Mouse (Mus musculus): ENCODE results near the gene Cnnm3. TPM values are rescaled to one million over a fixed set of nuclear protein-coding genes. Genes with fewer than 3 reads are reported as not detected.

The Cnnm3 gene
- polyA plus RNA-seq (2016; fragmentation: Nextera tagmentation; extraction: Ambion mirVana): 3.5 and 3.6 TPM in 2 replicates

DNA sequence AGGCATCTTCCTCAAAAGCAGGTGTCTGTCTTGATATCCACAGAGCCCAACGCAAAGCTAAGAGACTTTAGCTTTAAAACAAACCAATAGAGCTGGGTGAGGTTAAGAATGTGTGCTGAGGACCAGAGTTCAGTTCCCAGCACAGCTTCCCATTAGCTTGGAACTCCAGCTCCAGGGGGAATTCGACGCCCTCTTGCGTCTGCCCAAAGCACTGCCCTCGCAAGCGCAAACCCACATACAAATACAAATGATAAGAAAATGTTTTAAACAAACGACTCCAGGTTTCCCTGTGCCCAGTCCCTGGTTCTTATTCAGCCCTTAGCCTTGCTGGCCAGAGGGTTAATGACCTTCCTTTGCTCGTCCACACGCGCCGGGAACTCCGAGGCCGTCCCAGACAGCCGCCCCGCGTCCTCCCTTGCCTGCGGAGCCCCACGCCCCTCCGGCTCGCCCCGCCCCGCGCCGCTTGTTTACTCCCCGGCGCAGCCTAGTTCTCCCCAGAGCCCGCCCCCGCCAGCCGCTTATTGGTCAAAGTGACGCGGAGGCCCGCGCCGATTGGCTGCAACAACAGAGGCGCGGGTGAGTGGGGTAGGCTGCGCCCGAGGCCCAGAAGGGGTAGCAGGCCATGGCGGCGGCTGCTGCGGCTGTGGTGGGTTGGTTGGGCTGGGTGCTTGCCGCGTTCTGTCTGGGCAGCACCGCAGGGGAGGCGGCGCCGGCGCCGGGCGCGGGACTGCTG is at the start of gene Cnnm3:
TSS of gene Cnnm3 (plus strand) at position 579 of the 733 bp plus-strand sequence.
- DNase-seq (ENCODE audit: low spot score): peak; percentile 100
- Histone ChIP-seq H3K9me3 (no peaks in the 10 kb centered on the region), H3K36me3 (replicated peaks) (peaks cover 35% of the 10 kb centered on the region), H3K27me3 (replicated peaks; ENCODE audit: low read depth, poor library complexity, severe bottlenecking) (no peaks in the 10 kb centered on the region), H3K4me1 (peaks cover 25% of the 10 kb centered on the region), H3K4me3 (peak within 1 kb of the TSS; percentile 96), H3K27ac (replicated peaks) (peak within 1 kb of the TSS; percentile 95)
- WGBS: 1% methylated on average over 51 of the region's 51 CpGs

DNA sequence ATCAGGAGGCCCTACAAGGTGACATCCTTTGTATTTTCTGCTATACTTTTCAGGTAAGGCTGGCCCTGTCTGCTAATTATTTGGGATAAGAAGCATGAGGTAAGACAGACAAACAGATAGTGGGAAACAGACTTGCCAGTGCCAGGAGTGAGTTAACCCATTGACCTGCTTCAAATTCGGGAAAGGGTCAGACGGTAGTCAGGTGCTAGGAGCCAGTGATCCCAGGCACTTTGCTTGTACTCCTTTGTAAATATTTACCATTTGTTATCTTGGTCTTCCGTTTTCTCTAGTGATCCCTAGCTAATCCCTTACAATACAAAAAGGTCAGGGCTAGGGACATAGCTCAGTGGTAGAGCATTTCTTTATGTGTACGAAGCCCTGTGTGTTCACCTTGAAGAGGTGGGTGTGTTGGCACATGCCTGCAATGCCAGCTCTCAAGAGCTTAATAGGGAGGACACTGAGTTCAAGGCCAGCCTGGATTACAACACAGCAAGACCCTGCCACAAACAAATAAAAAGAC is 46.0 kb upstream of the Cnnm3 start:
- no peaks in the 10 kb centered on the region for H3K9me3 ChIP-seq
- 72% methylated on average over 4 of the region's 4 CpGs for WGBS
- H3K36me3 ChIP-seq (replicated peaks): no peaks in the 10 kb centered on the region
- peaks cover 12% of the 10 kb centered on the region; the same call in 1 of the 2 replicates for H3K27me3 ChIP-seq (replicated peaks; ENCODE audit: low read depth, poor library complexity, severe bottlenecking)
- no peak for DNase-seq (ENCODE audit: low spot score)
- H3K4me1 ChIP-seq: peaks cover 18% of the 10 kb centered on the region
- no peak overlapping the region for H3K4me3 ChIP-seq
- H3K27ac ChIP-seq (replicated peaks): no peak overlapping the region

- H3K27ac ChIP-seq (replicated peaks): no peak overlapping the region
- H3K27me3 ChIP-seq (replicated peaks; ENCODE audit: low read depth, poor library complexity, severe bottlenecking): peaks cover 12% of the 10 kb centered on the region; the same call in 1 of the 2 replicates
- no peaks in the 10 kb centered on the region for H3K36me3 ChIP-seq (replicated peaks)
- no peak for DNase-seq (ENCODE audit: low spot score)
- no peaks in the 10 kb centered on the region for H3K9me3 ChIP-seq
- WGBS: 49% methylated on average over 5 of the region's 5 CpGs
- no peak overlapping the region for H3K4me3 ChIP-seq
- H3K4me1 ChIP-seq: peaks cover 27% of the 10 kb centered on the region
Measured at GRCm38 (mm10) chr1:36467446-36467845, 44.2 kb upstream of the Cnnm3 start.

DNA sequence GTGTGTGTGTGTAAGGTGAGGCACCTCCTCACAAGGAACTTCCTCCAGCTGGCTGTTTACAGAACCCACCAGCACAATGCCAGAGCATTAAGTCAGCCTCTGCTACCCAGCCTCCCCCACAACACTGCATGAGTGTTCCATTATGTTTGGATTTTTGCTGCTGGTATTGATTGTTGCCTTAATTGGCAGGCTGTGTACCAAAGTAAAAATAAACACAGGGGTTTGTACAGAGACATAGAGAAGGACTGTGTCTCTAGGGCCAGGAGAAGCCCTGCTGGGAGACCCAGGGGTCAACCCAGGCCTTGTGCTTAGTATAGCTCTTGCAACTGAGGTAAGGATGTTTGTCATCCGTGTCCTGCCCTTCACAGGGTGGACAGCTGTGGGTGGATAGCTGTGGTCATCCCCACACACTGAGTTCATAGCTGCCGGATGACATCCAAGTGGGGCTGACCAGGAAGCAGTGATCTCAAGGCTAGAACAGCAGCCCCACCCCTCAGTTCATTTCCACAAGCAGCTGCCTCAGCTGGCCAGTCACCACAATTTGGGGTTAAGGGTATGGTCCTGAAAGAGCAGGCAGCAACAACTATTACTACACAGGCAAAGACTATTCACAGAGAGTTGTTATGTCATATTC is 41.7 kb upstream of the Cnnm3 start:
- Histone ChIP-seq H3K9me3 (no peaks in the 10 kb centered on the region), H3K4me1 (peaks cover 52% of the 10 kb centered on the region), H3K4me3 (no peak overlapping the region), H3K27me3 (replicated peaks; ENCODE audit: low read depth, poor library complexity, severe bottlenecking) (peaks cover 9% of the 10 kb centered on the region; the same call in 1 of the 2 replicates), H3K36me3 (replicated peaks) (no peaks in the 10 kb centered on the region), H3K27ac (replicated peaks) (no peak overlapping the region)
- DNase-seq (ENCODE audit: low spot score): no peak
- 30% methylated on average over 2 of the region's 2 CpGs for WGBS

- WGBS: under 1% methylated on average over 98 of the region's 98 CpGs
- DNase-seq (ENCODE audit: low spot score): peak; percentile 96
- H3K4me1 ChIP-seq: peaks cover 67% of the 10 kb centered on the region
- no peaks in the 10 kb centered on the region for H3K36me3 ChIP-seq (replicated peaks)
- H3K27ac ChIP-seq (replicated peaks): peak within 1 kb of the TSS; percentile 85
- peak within 1 kb of the TSS; percentile 76 for H3K4me3 ChIP-seq
- peaks cover 9% of the 10 kb centered on the region; the same call in 1 of the 2 replicates for H3K27me3 ChIP-seq (replicated peaks; ENCODE audit: low read depth, poor library complexity, severe bottlenecking)
- no peaks in the 10 kb centered on the region for H3K9me3 ChIP-seq
Measured at GRCm38 (mm10) chr1:36471181-36472105, 40.2 kb upstream of the Cnnm3 start, which contains the start of gene Cnnm4. TSS of gene Cnnm4 (plus strand) at chr1:36471620.

GRCm38 (mm10) chr1:36472106-36472440 is 39.6 kb upstream of the Cnnm3 start:
- no peak for DNase-seq (ENCODE audit: low spot score)
- Histone ChIP-seq H3K4me3 (peak overlapping the region; percentile 76), H3K27ac (replicated peaks) (peak overlapping the region; percentile 85), H3K36me3 (replicated peaks) (no peaks in the 10 kb centered on the region), H3K27me3 (replicated peaks; ENCODE audit: low read depth, poor library complexity, severe bottlenecking) (peaks cover 9% of the 10 kb centered on the region; the same call in 1 of the 2 replicates), H3K4me1 (peaks cover 70% of the 10 kb centered on the region), H3K9me3 (no peaks in the 10 kb centered on the region)
- WGBS: 17% methylated on average over 18 of the region's 18 CpGs

GRCm38 (mm10) chr1:36473211-36473780 is 38.4 kb upstream of the Cnnm3 start:
- peaks cover 7% of the 10 kb centered on the region; the same call in 1 of the 2 replicates for H3K27me3 ChIP-seq (replicated peaks; ENCODE audit: low read depth, poor library complexity, severe bottlenecking)
- no peak overlapping the region for H3K27ac ChIP-seq (replicated peaks)
- DNase-seq (ENCODE audit: low spot score): no peak
- H3K4me3 ChIP-seq: peak overlapping the region; percentile 76
- peaks cover 2% of the 10 kb centered on the region; the same call in 1 of the 2 replicates for H3K36me3 ChIP-seq (replicated peaks)
- H3K4me1 ChIP-seq: peaks cover 70% of the 10 kb centered on the region
- 84% methylated on average over 10 of the region's 10 CpGs for WGBS
- H3K9me3 ChIP-seq: no peaks in the 10 kb centered on the region

DNA sequence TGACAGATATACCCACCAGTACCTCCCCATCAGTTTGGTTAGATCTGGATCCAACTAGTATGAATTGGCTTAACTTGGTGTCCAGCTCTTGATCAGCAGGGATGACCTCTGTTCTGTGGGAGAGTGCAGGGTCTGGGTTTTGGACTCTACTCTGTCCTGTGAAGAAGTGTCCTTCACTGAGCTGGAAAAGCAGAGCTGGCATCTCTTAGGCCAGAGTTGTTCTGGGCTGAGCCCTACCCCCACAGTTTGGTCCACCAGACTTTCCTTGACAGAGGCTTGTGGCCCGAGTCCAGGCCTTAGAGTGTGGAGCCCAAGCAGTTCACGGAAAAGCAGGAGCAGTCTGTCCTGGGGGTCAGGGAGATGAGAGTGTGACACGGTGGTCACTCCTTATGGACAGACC is 37.0 kb upstream of the Cnnm3 start:
- Histone ChIP-seq H3K27me3 (replicated peaks; ENCODE audit: low read depth, poor library complexity, severe bottlenecking) (no peaks in the 10 kb centered on the region; the same call in 1 of the 2 replicates), H3K9me3 (no peaks in the 10 kb centered on the region), H3K4me1 (peaks cover 72% of the 10 kb centered on the region), H3K4me3 (peak overlapping the region; percentile 40), H3K36me3 (replicated peaks) (peaks cover 2% of the 10 kb centered on the region; the same call in 1 of the 2 replicates), H3K27ac (replicated peaks) (no peak overlapping the region)
- DNase-seq (ENCODE audit: low spot score): no peak
- 67% methylated on average over 3 of the region's 3 CpGs for WGBS

DNA sequence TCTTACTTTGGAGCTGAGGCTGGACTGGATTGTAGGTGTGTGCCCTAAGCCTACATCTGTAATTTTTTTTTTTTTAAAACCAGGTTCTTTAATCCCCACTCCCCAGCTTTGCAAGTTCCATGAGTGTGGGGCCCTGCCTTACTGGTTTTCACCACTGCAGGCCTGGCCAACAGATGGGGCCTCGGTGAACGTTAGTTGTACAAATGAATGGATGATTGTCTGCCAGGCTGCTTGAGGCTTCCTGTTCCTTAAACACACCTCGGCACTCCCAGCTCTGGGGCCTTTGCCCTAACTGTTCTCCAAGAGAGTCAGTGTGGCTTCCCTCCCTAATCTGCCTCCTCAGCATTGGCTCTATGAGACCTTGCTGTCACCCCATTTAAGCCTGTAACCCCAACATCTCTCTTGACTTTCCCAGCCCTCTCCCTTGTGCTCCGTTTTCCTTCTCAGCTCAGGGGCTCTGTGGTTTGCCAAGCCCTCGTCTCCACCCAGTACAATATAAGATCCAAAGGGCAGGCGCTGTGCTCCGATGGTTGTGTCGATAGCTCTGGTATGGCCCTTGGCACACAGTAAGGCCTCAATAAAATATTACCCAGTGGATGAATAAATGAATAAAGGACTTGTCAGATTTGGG is 36.1 kb upstream of the Cnnm3 start:
- H3K27me3 ChIP-seq (replicated peaks; ENCODE audit: low read depth, poor library complexity, severe bottlenecking): no peaks in the 10 kb centered on the region
- DNase-seq (ENCODE audit: low spot score): peak; percentile 49
- H3K36me3 ChIP-seq (replicated peaks): peaks cover 2% of the 10 kb centered on the region; the same call in 1 of the 2 replicates
- H3K4me1 ChIP-seq: peaks cover 66% of the 10 kb centered on the region
- WGBS: 42% methylated on average over 8 of the region's 8 CpGs
- H3K4me3 ChIP-seq: peak overlapping the region; percentile 40
- no peaks in the 10 kb centered on the region for H3K9me3 ChIP-seq
- H3K27ac ChIP-seq (replicated peaks): peak overlapping the region; percentile 66

- Histone ChIP-seq H3K27ac (replicated peaks) (no peak overlapping the region; the same call in 1 of the 2 replicates), H3K27me3 (replicated peaks; ENCODE audit: low read depth, poor library complexity, severe bottlenecking) (no peaks in the 10 kb centered on the region), H3K36me3 (replicated peaks) (peaks cover 2% of the 10 kb centered on the region; the same call in 1 of the 2 replicates), H3K4me1 (peaks cover 62% of the 10 kb centered on the region), H3K4me3 (peak overlapping the region; percentile 40; the same call in 1 of the 2 replicates), H3K9me3 (no peaks in the 10 kb centered on the region)
- no peak for DNase-seq (ENCODE audit: low spot score)
- 85% methylated on average over 7 of the region's 7 CpGs for WGBS
Measured at GRCm38 (mm10) chr1:36476426-36476825, 35.2 kb upstream of the Cnnm3 start.

DNA sequence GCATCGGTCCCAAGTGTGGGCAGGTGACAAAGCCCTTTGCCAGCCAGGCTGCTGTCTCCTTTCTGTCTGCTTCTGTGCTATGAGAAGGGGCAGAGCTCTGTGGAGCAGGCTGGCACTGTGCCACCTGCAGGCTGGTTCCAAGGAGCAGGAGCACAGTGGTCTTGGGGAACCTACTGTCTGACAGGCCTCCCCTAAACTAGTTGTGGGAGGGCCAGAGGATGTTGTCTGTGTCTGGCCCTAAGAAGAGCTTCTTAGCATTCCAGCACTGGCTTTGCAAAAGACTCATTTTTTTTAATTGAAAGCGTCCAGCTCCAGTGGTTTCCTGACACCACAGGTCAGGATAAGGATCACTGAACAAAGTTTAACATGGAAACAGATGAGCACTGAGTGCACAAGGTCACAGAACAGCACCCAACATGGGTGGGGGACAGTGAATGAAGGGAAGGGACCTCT is 33.3 kb upstream of the Cnnm3 start:
- DNase-seq (ENCODE audit: low spot score): no peak
- H3K4me3 ChIP-seq: no peak overlapping the region
- H3K4me1 ChIP-seq: peaks cover 52% of the 10 kb centered on the region
- no peak overlapping the region for H3K27ac ChIP-seq (replicated peaks)
- no peaks in the 10 kb centered on the region for H3K27me3 ChIP-seq (replicated peaks; ENCODE audit: low read depth, poor library complexity, severe bottlenecking)
- H3K9me3 ChIP-seq: no peaks in the 10 kb centered on the region
- 69% methylated on average over 2 of the region's 2 CpGs for WGBS
- peaks cover 2% of the 10 kb centered on the region; the same call in 1 of the 2 replicates for H3K36me3 ChIP-seq (replicated peaks)

Data from embryonic facial prominence, embryonic 10.5 days (tissue).